9 mouse cellular contexts compared by ENCODE assay signal in the genomic region with DNA sequence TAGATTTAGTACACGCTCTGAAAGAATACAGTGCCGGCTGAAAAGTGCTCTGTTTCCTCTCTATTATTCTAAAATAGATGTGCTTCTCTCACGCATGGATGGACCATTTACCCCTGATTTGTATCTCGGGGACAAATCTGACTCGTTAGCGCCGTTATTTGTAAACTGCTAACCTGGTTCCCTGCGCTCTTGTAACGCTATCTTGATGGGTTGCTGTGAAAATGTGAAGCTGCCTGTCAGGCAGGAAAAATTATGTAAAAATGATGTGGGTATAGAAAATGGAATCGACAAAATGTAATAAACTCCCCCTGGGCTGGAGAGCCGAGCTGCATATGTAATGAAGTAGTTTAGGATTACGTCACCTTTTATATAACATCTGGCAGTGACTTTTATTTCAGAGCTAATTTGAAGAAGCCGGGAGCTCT. TPM values are rescaled to one million over a fixed set of nuclear protein-coding genes. Genes with fewer than 3 reads are reported as not detected.
A peak's percentile ranks its signal among the peaks of the same experiment; 100 is the strongest.
DNase-seq lines count a peak whose midpoint lies in the region; ATAC-seq and TF ChIP-seq lines count a peak whose summit lies in the region.
"Had no signal": no experiment of that assay in that cellular context is flagged by ENCODE, and none has a peak within 500 bp of the region (broad histone marks: within the 10 kb centered on the region; RNA-seq: fewer than 3 reads in every experiment).

No protein-coding gene starts in this region.

- H3K4me2 ChIP-seq in kidney, postnatal 0 days (ENCODE audit: low read length), result peak overlapping the region; percentile 36
- peak overlapping the region; percentile 47 for H3K4me2 ChIP-seq in embryonic facial prominence, embryonic 14.5 days (ENCODE audit: low read depth, low read length)
- H3K4me2 ChIP-seq in midbrain, postnatal 0 days (ENCODE audit: low read depth, low read length, poor library complexity, severe bottlenecking), result peak overlapping the region; percentile 51

- H3K4me3 ChIP-seq in kidney, postnatal 0 days (replicated peaks; ENCODE audit: low read depth, low read length), result no peak overlapping the region
- H3K4me3 ChIP-seq in embryonic facial prominence, embryonic 14.5 days (ENCODE audit: low read depth, low read length), result no peak overlapping the region
- H3K4me3 ChIP-seq in midbrain, postnatal 0 days (ENCODE audit: low read depth, low read length), result peak overlapping the region; percentile 24
- H3K4me3 ChIP-seq: myocyte had no signal

- DNase-seq in kidney, postnatal 0 days (ENCODE audit: low spot score), result peak; percentile 58
- no peak for DNase-seq in kidney, adult 8-10 months
- DNase-seq in embryonic facial prominence, embryonic 14.5 days (ENCODE audit: low spot score), result peak; percentile 74
- peak; percentile 9 to 29 for DNase-seq in frontal cortex, postnatal 25 days (ENCODE audit: low spot score in 2 of 2)
- peak; percentile 51 for DNase-seq in midbrain, postnatal 0 days (ENCODE audit: low spot score)
- DNase-seq in embryo, embryonic 11 days, result no peak
- DNase-seq in urinary bladder, postnatal 36 days (ENCODE audit: low spot score in 2 of 2), result no peak
- DNase-seq in gastrocnemius, postnatal 10 days, result no peak

- H3K9me3 ChIP-seq in kidney, postnatal 0 days (replicated peaks; ENCODE audit: low read length), result no peaks in the 10 kb centered on the region
- H3K9me3 ChIP-seq in embryonic facial prominence, embryonic 14.5 days (ENCODE audit: control insufficient read depth, low read length), result no peaks in the 10 kb centered on the region
- H3K9me3 ChIP-seq in midbrain, postnatal 0 days (ENCODE audit: low read length), result no peaks in the 10 kb centered on the region

- H3K9ac ChIP-seq in kidney, postnatal 0 days (ENCODE audit: low read depth, low read length), result no peak overlapping the region
- H3K9ac ChIP-seq in embryonic facial prominence, embryonic 14.5 days (ENCODE audit: low read depth, low read length), result peak overlapping the region; percentile 38; the same call in 1 of the 2 replicates
- H3K9ac ChIP-seq in midbrain, postnatal 0 days (replicated peaks; ENCODE audit: low read length, poor library complexity, severe bottlenecking), result peak overlapping the region; percentile 9; the same call in 1 of the 2 replicates

- H3K27ac ChIP-seq in kidney, postnatal 0 days, result no peak overlapping the region
- no peak overlapping the region; the same call in 1 of the 2 replicates for H3K27ac ChIP-seq in embryonic facial prominence, embryonic 14.5 days (replicated peaks; ENCODE audit: low read depth, low read length)
- H3K27ac ChIP-seq in midbrain, postnatal 0 days (ENCODE audit: low read depth, low read length), result peak overlapping the region; percentile 62

- 39% methylated on average over 13 of the region's 13 CpGs for WGBS in kidney, postnatal 0 days
- 41% methylated on average over 13 of the region's 13 CpGs for WGBS in embryonic facial prominence, embryonic 14.5 days
- 35% methylated on average over 13 of the region's 13 CpGs for WGBS in midbrain, postnatal 0 days

- TF ChIP-seq CTCF in kidney, postnatal 0 days (IDR thresholded peaks at IDR 0.05; ENCODE audit: low read depth), result no peak
- TF ChIP-seq CTCF in midbrain, postnatal 0 days (IDR thresholded peaks at IDR 0.05), result no peak

- no peaks in the 10 kb centered on the region for H3K4me1 ChIP-seq in kidney, postnatal 0 days (replicated peaks; ENCODE audit: insufficient read depth, low read length)
- H3K4me1 ChIP-seq in embryonic facial prominence, embryonic 14.5 days (ENCODE audit: control insufficient read depth, insufficient read depth, low read length), result 0 out of 2 replicates have a peak, but pooled peaks cover 2% of the 10 kb centered on the region
- H3K4me1 ChIP-seq in midbrain, postnatal 0 days (ENCODE audit: insufficient read depth, low read length), result 0 out of 2 replicates have a peak, but pooled peaks cover 2% of the 10 kb centered on the region

- H3K27me3 ChIP-seq in kidney, postnatal 0 days (ENCODE audit: insufficient read depth, low read length), result no peaks in the 10 kb centered on the region
- H3K27me3 ChIP-seq in embryonic facial prominence, embryonic 14.5 days (replicated peaks; ENCODE audit: control insufficient read depth, insufficient read depth, low read length), result no peaks in the 10 kb centered on the region
- H3K27me3 ChIP-seq in midbrain, postnatal 0 days (ENCODE audit: insufficient read depth, low read length), result no peaks in the 10 kb centered on the region

- no peak for ATAC-seq in kidney, postnatal 0 days (replicated peaks; ENCODE audit: low FRiP score, low read depth)
- peak; percentile 37; the same call in 1 of the 2 replicates for ATAC-seq in embryonic facial prominence, embryonic 14.5 days (ENCODE audit: low read depth)
- ATAC-seq in midbrain, postnatal 0 days (ENCODE audit: low FRiP score), result peak; percentile 61

- H3K36me3 ChIP-seq in kidney, postnatal 0 days (ENCODE audit: insufficient read depth, low read length), result no peaks in the 10 kb centered on the region
- no peaks in the 10 kb centered on the region for H3K36me3 ChIP-seq in embryonic facial prominence, embryonic 14.5 days (ENCODE audit: control insufficient read depth, insufficient read depth, low read length)
- H3K36me3 ChIP-seq in midbrain, postnatal 0 days (ENCODE audit: insufficient read depth, low read length), result no peaks in the 10 kb centered on the region

RNA-seq across cellular contexts. Expression of a gene that starts 59.4 kb away (rescaled TPM):
- 53.0 and 54.5 TPM in 2 replicates for polyA plus RNA-seq in kidney, postnatal 0 days (2015; fragmentation: Nextera tagmentation; extraction: Ambion mirVana)
- 68.0 and 75.5 TPM in 2 replicates for polyA plus RNA-seq in embryonic facial prominence, embryonic 14.5 days (2014; fragmentation: Nextera tagmentation; extraction: Ambion mirVana)
- total RNA-seq in midbrain, postnatal 0 days (2014; rRNA removed), result 41.7 and 48.6 TPM in 2 replicates
- polyA plus RNA-seq in midbrain, postnatal 0 days (2015; fragmentation: Nextera tagmentation; extraction: Ambion mirVana), result 21.7 and 22.3 TPM in 2 replicates
- 10 to 100 TPM; 19.1 to 23.5 TPM for total RNA-seq in gastrocnemius, postnatal 10 days (2021)

Comparison
In these comparisons a context has a peak if more than half of its experiments do, and no peak if none do; other contexts are left out.
1. DNase-seq: peak in kidney, postnatal 0 days (single experiment), embryonic facial prominence, embryonic 14.5 days (single experiment), frontal cortex, postnatal 25 days (2 of 2) and midbrain, postnatal 0 days (single experiment); none in kidney, adult 8-10 months (0 of 2), embryo, embryonic 11 days (single experiment), urinary bladder, postnatal 36 days (0 of 2) and gastrocnemius, postnatal 10 days (single experiment).
2. Peak in every context shown above with its lines, with median percentiles within 50 percentile points of each other: H3K4me2 ChIP-seq.